Mouse (Mus musculus) embryonic facial prominence, embryonic 10.5 days (tissue): ENCODE data around the gene Cacna2d2. TPM values are rescaled to one million over a fixed set of nuclear protein-coding genes. Genes with fewer than 3 reads are reported as not detected.

Experiments
- DNase-seq: peaks from one replicate; pipeline ENCODE4 v3.0.0-alpha.2; 2017; ENCODE audit warnings: low spot score
- H3K27ac ChIP-seq: fragments of 300-500 bp; sonication (generic); replicated peaks from 2 replicates; pipeline ENCODE4 v1.5.1; 2016; ENCODE audit warnings: mild to moderate bottlenecking
- H3K27me3 ChIP-seq: fragments of 300-500 bp; sonication (generic); replicated peaks from 2 replicates; pipeline ENCODE4 v1.6.1; 2016; ENCODE audit warnings: low read depth, mild to moderate bottlenecking; ENCODE audit not compliant: poor library complexity, severe bottlenecking
- H3K36me3 ChIP-seq: fragments of 300-500 bp; sonication (generic); replicated peaks from 2 replicates; pipeline ENCODE4 v1.6.1; 2016; ENCODE audit warnings: mild to moderate bottlenecking, moderate library complexity
- H3K4me1 ChIP-seq: fragments of 300-500 bp; sonication (generic); 2 replicates; pipeline ENCODE4 v1.6.1; 2016
- H3K4me3 ChIP-seq: fragments of 300-500 bp; sonication (generic); 2 replicates; pipeline ENCODE4 v1.5.1; 2016; ENCODE audit warnings: mild to moderate bottlenecking, moderate library complexity
- H3K9me3 ChIP-seq: fragments of 300-500 bp; sonication (generic); 2 replicates; pipeline ENCODE4 v1.6.1; 2016; ENCODE audit warnings: mild to moderate bottlenecking
- WGBS: fragments of 180-500 bp; shearing (Covaris S2); methylation state at CpG from one replicate; pipeline ENCODE4 v1.1.7; 2016; 5-methylcytosine and 5-hydroxymethylcytosine counted together
- polyA plus RNA-seq: library from polyadenylated mRNA; unstranded; fragments of >200 nt; fragmentation: Nextera tagmentation; extraction: Ambion mirVana; gene quantifications from 2 replicates; pipeline ENCODE4 v1.2.1, GENCODE M21; 2016

Gene Cacna2d2
- polyA plus RNA-seq, 1 experiment from 2014 or later = 0.50 TPM

DNA sequence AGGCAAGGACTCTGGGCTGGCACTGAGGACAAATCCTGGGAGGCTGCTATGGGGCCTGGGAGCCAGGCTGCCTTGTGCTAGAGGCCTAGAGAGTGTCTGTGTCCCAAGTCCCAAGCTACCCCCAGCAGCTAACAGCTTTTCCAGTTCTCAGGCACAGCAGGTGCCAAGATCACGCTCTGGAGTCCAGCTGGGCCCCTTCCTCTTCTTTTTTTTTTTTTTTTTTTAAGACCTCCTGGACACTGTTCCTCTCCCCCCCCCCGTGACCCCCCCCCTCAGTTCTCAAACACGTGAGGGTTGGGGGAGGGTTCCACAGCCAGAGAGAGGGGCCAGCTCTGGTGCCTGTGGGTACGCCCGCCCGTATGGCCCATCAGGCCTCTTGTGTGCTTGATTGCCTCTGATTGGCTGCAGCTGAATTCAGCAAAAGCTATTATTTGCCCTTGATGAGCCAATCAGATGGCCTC is 45.6 kb downstream of the Cacna2d2 start:
- peaks cover 13% of the 10 kb centered on the region; the same call in 1 of the 2 replicates for H3K27me3 ChIP-seq
- no peaks in the 10 kb centered on the region for H3K36me3 ChIP-seq
- WGBS = 15% methylated on average over 4 of the region's 6 CpGs
- DNase-seq = peak; percentile 57
- peaks cover 39% of the 10 kb centered on the region for H3K4me1 ChIP-seq
- H3K9me3 ChIP-seq = no peaks in the 10 kb centered on the region
- H3K27ac ChIP-seq = peak overlapping the region; percentile 57; the same call in 1 of the 2 replicates
- no peak overlapping the region for H3K4me3 ChIP-seq

DNA sequence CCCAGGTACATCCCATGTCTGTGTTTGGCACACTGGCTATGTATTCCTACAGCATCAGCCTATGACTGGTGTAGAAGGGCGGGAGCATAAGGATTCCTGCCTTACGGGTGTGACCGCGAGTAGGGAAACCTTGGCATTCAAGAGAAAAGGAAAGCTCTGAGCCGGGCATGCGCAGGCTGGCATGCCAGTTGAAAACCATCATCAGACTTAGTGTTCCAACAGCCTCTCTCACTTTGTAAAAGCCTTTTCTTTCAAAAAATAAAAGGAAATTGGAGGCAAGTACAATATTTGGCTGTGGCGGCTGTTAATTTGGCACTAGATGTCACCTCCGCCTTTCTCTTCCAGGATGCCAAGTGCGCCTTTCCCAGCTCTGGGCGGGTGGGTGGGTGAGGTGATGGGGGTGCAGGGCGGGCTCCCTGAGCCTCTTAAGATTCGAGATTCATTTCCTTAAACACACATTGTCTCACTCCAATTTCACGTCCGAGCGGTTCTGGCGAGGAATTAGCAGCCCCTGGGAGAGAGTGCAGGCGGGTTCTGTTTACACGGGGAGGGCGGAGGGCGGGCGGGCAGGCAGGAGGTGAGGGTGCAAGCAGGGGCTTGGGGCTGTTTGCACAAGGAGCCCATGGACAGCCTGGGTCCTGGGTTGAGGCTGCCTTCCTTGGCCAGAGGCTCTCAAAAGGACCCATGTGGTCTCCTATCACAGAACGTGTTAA is 49.5 kb downstream of the Cacna2d2 start:
- H3K4me1 ChIP-seq = peaks cover 48% of the 10 kb centered on the region
- H3K36me3 ChIP-seq = no peaks in the 10 kb centered on the region
- H3K4me3 ChIP-seq = no peak overlapping the region
- H3K9me3 ChIP-seq = no peaks in the 10 kb centered on the region
- peaks cover 17% of the 10 kb centered on the region for H3K27me3 ChIP-seq
- 56% methylated on average over 22 of the region's 22 CpGs for WGBS
- no peak overlapping the region for H3K27ac ChIP-seq
- DNase-seq = no peak

DNA sequence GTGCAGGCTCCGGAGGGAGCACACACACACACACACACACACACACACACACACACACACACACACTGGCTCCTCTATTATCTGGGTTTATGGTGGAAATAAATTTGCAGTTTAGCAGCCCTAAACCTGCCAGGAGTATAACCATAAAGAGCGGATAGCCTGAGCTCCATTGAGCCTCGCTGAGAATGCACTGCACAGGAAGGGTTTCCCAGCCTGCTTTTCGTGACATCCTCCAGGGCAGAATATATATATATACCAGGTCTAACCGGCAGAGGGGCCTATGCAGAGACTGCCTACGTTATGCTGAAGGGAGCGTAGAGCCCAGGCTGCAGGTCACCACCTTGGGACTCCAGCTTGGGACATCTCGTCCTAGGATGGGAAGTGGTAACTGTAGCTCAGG is 52.0 kb downstream of the Cacna2d2 start:
- DNase-seq = no peak
- no peak overlapping the region for H3K4me3 ChIP-seq
- H3K36me3 ChIP-seq = no peaks in the 10 kb centered on the region
- H3K27ac ChIP-seq = 0 out of 2 replicates have a peak overlapping the region, but pooled peaks have one; percentile 35
- peaks cover 22% of the 10 kb centered on the region for H3K27me3 ChIP-seq
- H3K4me1 ChIP-seq = peaks cover 31% of the 10 kb centered on the region
- no peaks in the 10 kb centered on the region for H3K9me3 ChIP-seq
- 74% methylated on average over 8 of the region's 8 CpGs for WGBS

GRCm38 (mm10) chr9:107451891-107452521 is 52.6 kb downstream of the Cacna2d2 start:
- WGBS = 52% methylated on average over 11 of the region's 11 CpGs
- H3K36me3 ChIP-seq = no peaks in the 10 kb centered on the region
- H3K9me3 ChIP-seq = no peaks in the 10 kb centered on the region
- H3K27ac ChIP-seq = peak overlapping the region; percentile 35; the same call in 1 of the 2 replicates
- DNase-seq = no peak
- peaks cover 24% of the 10 kb centered on the region for H3K27me3 ChIP-seq
- no peak overlapping the region for H3K4me3 ChIP-seq
- peaks cover 31% of the 10 kb centered on the region for H3K4me1 ChIP-seq

- Histone ChIP-seq H3K36me3 (no peaks in the 10 kb centered on the region), H3K27ac (no peak overlapping the region), H3K27me3 (peaks cover 24% of the 10 kb centered on the region), H3K4me3 (no peak overlapping the region), H3K9me3 (no peaks in the 10 kb centered on the region), H3K4me1 (peaks cover 31% of the 10 kb centered on the region)
- DNase-seq = peak; percentile 45
- 23% methylated on average over 4 of the region's 4 CpGs for WGBS
Observed at GRCm38 (mm10) chr9:107452552-107452951, 53.1 kb downstream of the Cacna2d2 start.

- Histone ChIP-seq H3K27ac (no peak overlapping the region), H3K36me3 (no peaks in the 10 kb centered on the region), H3K27me3 (peaks cover 24% of the 10 kb centered on the region), H3K4me3 (no peak overlapping the region), H3K4me1 (peaks cover 31% of the 10 kb centered on the region), H3K9me3 (no peaks in the 10 kb centered on the region)
- 77% methylated on average over 8 of the region's 8 CpGs for WGBS
- DNase-seq = no peak
Observed at GRCm38 (mm10) chr9:107453151-107453550, 53.7 kb downstream of the Cacna2d2 start.

GRCm38 (mm10) chr9:107456667-107457066 is 57.3 kb downstream of the Cacna2d2 start:
- H3K36me3 ChIP-seq = no peaks in the 10 kb centered on the region
- no peak overlapping the region for H3K4me3 ChIP-seq
- H3K27me3 ChIP-seq = peaks cover 18% of the 10 kb centered on the region
- WGBS = 75% methylated on average over 15 of the region's 15 CpGs
- peaks cover 18% of the 10 kb centered on the region for H3K4me1 ChIP-seq
- no peak overlapping the region for H3K27ac ChIP-seq
- DNase-seq = no peak
- no peaks in the 10 kb centered on the region for H3K9me3 ChIP-seq

DNA sequence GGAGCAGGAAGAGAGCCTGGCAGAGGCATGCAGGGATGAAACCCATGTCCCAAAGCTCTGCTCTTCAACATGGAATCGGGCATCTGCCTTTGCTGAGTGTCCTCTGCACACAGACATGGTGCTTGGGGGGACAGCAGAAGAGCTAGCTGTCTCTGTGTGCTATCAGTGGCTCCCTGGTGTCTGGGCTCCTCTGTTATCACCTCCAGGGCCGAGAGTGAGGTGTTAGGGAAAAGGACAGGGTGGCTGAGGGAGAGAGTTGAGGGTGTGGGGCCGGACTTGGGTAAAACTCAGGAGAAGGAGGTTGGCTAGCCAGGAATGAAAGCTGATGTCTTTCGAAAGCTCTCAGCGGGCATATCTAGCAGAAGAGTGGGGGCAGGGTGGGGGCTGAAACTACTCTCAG is 63.5 kb downstream of the Cacna2d2 start:
- Histone ChIP-seq H3K27ac (no peak overlapping the region), H3K36me3 (no peaks in the 10 kb centered on the region), H3K27me3 (peaks cover 47% of the 10 kb centered on the region), H3K9me3 (no peaks in the 10 kb centered on the region), H3K4me3 (no peak overlapping the region), H3K4me1 (peaks cover 31% of the 10 kb centered on the region)
- 73% methylated on average over 5 of the region's 5 CpGs for WGBS
- DNase-seq = no peak

DNA sequence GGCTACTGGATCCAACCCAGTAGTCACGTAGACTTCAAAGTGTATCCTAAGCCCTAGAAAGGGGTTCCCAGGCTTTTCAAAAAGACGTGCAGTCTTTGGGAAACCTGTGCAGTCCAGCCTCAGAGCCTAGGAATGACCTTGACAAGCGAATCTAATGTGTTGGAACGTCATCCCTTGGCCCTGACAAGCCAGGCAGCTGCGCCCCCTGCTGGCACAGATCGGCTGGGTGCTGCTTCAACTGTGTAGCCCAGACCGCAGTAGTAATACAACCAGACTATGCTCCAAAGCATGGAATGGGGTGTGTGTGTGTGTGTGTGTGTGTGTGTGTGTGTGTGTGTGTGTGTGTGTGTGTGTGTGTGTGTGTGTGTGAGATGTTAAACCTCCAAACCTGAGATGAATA is 64.1 kb downstream of the Cacna2d2 start:
- Histone ChIP-seq H3K4me1 (peaks cover 31% of the 10 kb centered on the region), H3K4me3 (no peak overlapping the region), H3K27ac (no peak overlapping the region), H3K27me3 (peaks cover 47% of the 10 kb centered on the region), H3K9me3 (no peaks in the 10 kb centered on the region), H3K36me3 (no peaks in the 10 kb centered on the region)
- peak; percentile 89 for DNase-seq
- WGBS = 15% methylated on average over 7 of the region's 7 CpGs

DNA sequence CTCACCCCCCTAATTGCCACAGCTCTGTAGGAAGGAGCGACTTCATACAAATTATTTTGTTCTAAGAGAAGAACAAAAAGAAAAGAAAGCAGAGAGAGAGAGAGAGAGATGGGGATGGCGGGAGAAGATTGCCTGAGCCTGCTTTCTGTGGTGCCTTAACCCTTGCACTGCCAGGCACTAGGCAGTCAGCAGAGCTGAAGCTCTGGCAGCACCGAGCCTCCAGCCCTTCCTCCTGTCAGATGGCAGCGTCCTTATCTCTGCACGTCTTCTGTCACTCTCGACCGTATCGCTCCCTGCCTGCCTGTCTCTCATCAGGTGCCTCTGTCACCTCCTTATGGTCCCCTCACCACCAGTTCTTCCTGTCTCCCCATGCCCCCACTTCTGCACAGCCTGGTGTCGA is 64.7 kb downstream of the Cacna2d2 start:
- WGBS = 39% methylated on average over 9 of the region's 9 CpGs
- peaks cover 36% of the 10 kb centered on the region for H3K4me1 ChIP-seq
- peaks cover 47% of the 10 kb centered on the region for H3K27me3 ChIP-seq
- no peaks in the 10 kb centered on the region for H3K9me3 ChIP-seq
- H3K36me3 ChIP-seq = no peaks in the 10 kb centered on the region
- no peak overlapping the region for H3K4me3 ChIP-seq
- DNase-seq = no peak
- no peak overlapping the region; the same call in 1 of the 2 replicates for H3K27ac ChIP-seq

DNA sequence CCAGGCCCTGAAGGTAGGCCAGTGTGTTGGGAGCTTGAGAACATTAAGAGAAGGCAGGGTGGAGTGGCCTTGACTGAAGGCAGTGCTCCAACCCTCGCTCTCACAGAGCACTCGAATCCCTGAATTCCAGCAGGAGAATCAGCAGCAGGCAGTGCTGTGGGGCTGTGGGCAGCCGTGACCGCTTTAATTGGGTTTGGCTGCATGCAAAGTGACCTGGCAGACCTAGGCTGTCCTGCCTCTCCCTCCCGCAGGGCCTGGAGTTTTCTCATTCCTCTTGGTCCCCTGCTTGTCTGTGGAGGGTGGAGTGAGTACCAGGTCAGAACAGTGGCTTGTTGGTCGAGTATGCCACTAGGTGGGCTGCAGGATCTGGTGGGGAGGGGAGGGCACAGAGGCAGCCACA is 66.2 kb downstream of the Cacna2d2 start:
- Histone ChIP-seq H3K27ac (0 out of 2 replicates have a peak overlapping the region, but pooled peaks have one; percentile 2), H3K27me3 (peaks cover 56% of the 10 kb centered on the region), H3K4me1 (peaks cover 51% of the 10 kb centered on the region), H3K36me3 (no peaks in the 10 kb centered on the region), H3K4me3 (no peak overlapping the region), H3K9me3 (no peaks in the 10 kb centered on the region)
- no peak for DNase-seq
- WGBS = 17% methylated on average over 6 of the region's 6 CpGs

GRCm38 (mm10) chr9:107469213-107469795 is 69.9 kb downstream of the Cacna2d2 start:
- no peak for DNase-seq
- Histone ChIP-seq H3K4me3 (no peak overlapping the region), H3K27ac (peak overlapping the region; percentile 5; the same call in 1 of the 2 replicates), H3K36me3 (no peaks in the 10 kb centered on the region), H3K9me3 (no peaks in the 10 kb centered on the region), H3K27me3 (peaks cover 54% of the 10 kb centered on the region), H3K4me1 (peaks cover 41% of the 10 kb centered on the region)
- 49% methylated on average over 13 of the region's 13 CpGs for WGBS
